Mouse (Mus musculus) T-helper 2 cell (primary cell): ENCODE data around the gene Fam205a4.
"Not testable (repeated sequence)": the region's sequence is repeated elsewhere in the genome, so short reads cannot be mapped to it uniquely, and the experiment has no call there.

Experiments used
- in situ Hi-C: fragments of 300-600 bp; cut with MboI, MseI; formaldehyde crosslinking; loops from one replicate; pipeline ENCODE4 v1.15.1; 2025; ENCODE audit warnings: high pct_unique_total_duplicates

The Fam205a4 gene

GRCm38 (mm10) chr4:41965758-41966157 is at the start of gene Fam205a4:
Gene Fam205a4 (plus strand): TSS chr4:41966058.
- in situ Hi-C loops, result not testable (repeated sequence)

GRCm38 (mm10) chr4:41941272-41941671 is 24.6 kb upstream of the Fam205a4 start, which contains the start of gene Gm20878:
Gene Gm20878 (plus strand): TSS chr4:41941572.
- in situ Hi-C loops, result not testable (repeated sequence)
